Mouse (Mus musculus): ENCODE data around the gene Efhd2. TPM values are rescaled to one million over a fixed set of nuclear protein-coding genes. Genes with fewer than 3 reads are reported as not detected.

Gene Efhd2
- polyA plus RNA-seq, 1 experiment from 2014 or later, result 78.6 TPM

GRCm38 (mm10) chr4:141865006-141865405, 9.7 kb downstream of the Efhd2 start:
- peaks cover 15% of the 10 kb centered on the region for H3K4me1 ChIP-seq (ENCODE audit: control insufficient read depth, insufficient read depth, low read depth, low read length)
- H3K9me3 ChIP-seq (ENCODE audit: control insufficient read depth, low read length), result no peaks in the 10 kb centered on the region
- H3K27ac ChIP-seq (ENCODE audit: low read depth, low read length), result no peak overlapping the region
- no peaks in the 10 kb centered on the region for H3K27me3 ChIP-seq (replicated peaks; ENCODE audit: control insufficient read depth, insufficient read depth, low read length)
- H3K4me2 ChIP-seq (ENCODE audit: low read length), result no peak overlapping the region
- no peak for ATAC-seq
- peaks cover 9% of the 10 kb centered on the region; the same call in 1 of the 2 replicates for H3K36me3 ChIP-seq (ENCODE audit: control insufficient read depth, insufficient read depth, low read length)
- no peak overlapping the region for H3K4me3 ChIP-seq (ENCODE audit: low read length)
- no peak overlapping the region for H3K9ac ChIP-seq (ENCODE audit: low read depth, low read length)
- WGBS, result 90% methylated on average over 5 of the region's 5 CpGs

GRCm38 (mm10) chr4:141864506-141864905, 10.2 kb downstream of the Efhd2 start:
- H3K4me1 ChIP-seq (ENCODE audit: control insufficient read depth, insufficient read depth, low read depth, low read length), result peaks cover 13% of the 10 kb centered on the region
- 92% methylated on average over 8 of the region's 8 CpGs for WGBS
- no peak overlapping the region for H3K9ac ChIP-seq (ENCODE audit: low read depth, low read length)
- H3K4me3 ChIP-seq (ENCODE audit: low read length), result no peak overlapping the region
- H3K27me3 ChIP-seq (replicated peaks; ENCODE audit: control insufficient read depth, insufficient read depth, low read length), result no peaks in the 10 kb centered on the region
- H3K9me3 ChIP-seq (ENCODE audit: control insufficient read depth, low read length), result no peaks in the 10 kb centered on the region
- H3K36me3 ChIP-seq (ENCODE audit: control insufficient read depth, insufficient read depth, low read length), result peaks cover 12% of the 10 kb centered on the region; the same call in 1 of the 2 replicates
- no peak for ATAC-seq
- H3K4me2 ChIP-seq (ENCODE audit: low read length), result no peak overlapping the region
- no peak overlapping the region for H3K27ac ChIP-seq (ENCODE audit: low read depth, low read length)

GRCm38 (mm10) chr4:141863726-141864280, 10.9 kb downstream of the Efhd2 start:
- Histone ChIP-seq H3K4me3 (ENCODE audit: low read length) (no peak overlapping the region), H3K4me2 (ENCODE audit: low read length) (no peak overlapping the region), H3K4me1 (ENCODE audit: control insufficient read depth, insufficient read depth, low read depth, low read length) (peaks cover 11% of the 10 kb centered on the region), H3K9ac (ENCODE audit: low read depth, low read length) (no peak overlapping the region), H3K27me3 (replicated peaks; ENCODE audit: control insufficient read depth, insufficient read depth, low read length) (no peaks in the 10 kb centered on the region), H3K27ac (ENCODE audit: low read depth, low read length) (no peak overlapping the region), H3K36me3 (ENCODE audit: control insufficient read depth, insufficient read depth, low read length) (peaks cover 14% of the 10 kb centered on the region; the same call in 1 of the 2 replicates), H3K9me3 (ENCODE audit: control insufficient read depth, low read length) (no peaks in the 10 kb centered on the region)
- 91% methylated on average over 7 of the region's 7 CpGs for WGBS
- no peak for ATAC-seq

- Histone ChIP-seq H3K27me3 (replicated peaks; ENCODE audit: control insufficient read depth, insufficient read depth, low read length) (no peaks in the 10 kb centered on the region), H3K36me3 (ENCODE audit: control insufficient read depth, insufficient read depth, low read length) (peaks cover 14% of the 10 kb centered on the region; the same call in 1 of the 2 replicates), H3K9me3 (ENCODE audit: control insufficient read depth, low read length) (no peaks in the 10 kb centered on the region), H3K4me1 (ENCODE audit: control insufficient read depth, insufficient read depth, low read depth, low read length) (peaks cover 11% of the 10 kb centered on the region), H3K4me2 (ENCODE audit: low read length) (no peak overlapping the region), H3K9ac (ENCODE audit: low read depth, low read length) (no peak overlapping the region), H3K4me3 (ENCODE audit: low read length) (no peak overlapping the region), H3K27ac (ENCODE audit: low read depth, low read length) (no peak overlapping the region)
- no peak for ATAC-seq
- WGBS, result 73% methylated on average over 5 of the region's 5 CpGs
Observed at GRCm38 (mm10) chr4:141862867-141863266, 11.9 kb downstream of the Efhd2 start.

GRCm38 (mm10) chr4:141861591-141862295, 13.0 kb downstream of the Efhd2 start:
- no peak for ATAC-seq
- H3K4me2 ChIP-seq (ENCODE audit: low read length), result no peak overlapping the region
- no peak overlapping the region for H3K9ac ChIP-seq (ENCODE audit: low read depth, low read length)
- no peak overlapping the region for H3K4me3 ChIP-seq (ENCODE audit: low read length)
- WGBS, result 93% methylated on average over 17 of the region's 17 CpGs
- no peaks in the 10 kb centered on the region for H3K27me3 ChIP-seq (replicated peaks; ENCODE audit: control insufficient read depth, insufficient read depth, low read length)
- peaks cover 14% of the 10 kb centered on the region for H3K36me3 ChIP-seq (ENCODE audit: control insufficient read depth, insufficient read depth, low read length)
- no peaks in the 10 kb centered on the region for H3K9me3 ChIP-seq (ENCODE audit: control insufficient read depth, low read length)
- no peak overlapping the region for H3K27ac ChIP-seq (ENCODE audit: low read depth, low read length)
- peaks cover 4% of the 10 kb centered on the region for H3K4me1 ChIP-seq (ENCODE audit: control insufficient read depth, insufficient read depth, low read depth, low read length)

GRCm38 (mm10) chr4:141860246-141860841, 14.4 kb downstream of the Efhd2 start:
- peaks cover 14% of the 10 kb centered on the region for H3K36me3 ChIP-seq (ENCODE audit: control insufficient read depth, insufficient read depth, low read length)
- peaks cover 3% of the 10 kb centered on the region; the same call in 1 of the 2 replicates for H3K4me1 ChIP-seq (ENCODE audit: control insufficient read depth, insufficient read depth, low read depth, low read length)
- H3K4me3 ChIP-seq (ENCODE audit: low read length), result no peak overlapping the region
- H3K27me3 ChIP-seq (replicated peaks; ENCODE audit: control insufficient read depth, insufficient read depth, low read length), result no peaks in the 10 kb centered on the region
- H3K4me2 ChIP-seq (ENCODE audit: low read length), result no peak overlapping the region
- H3K27ac ChIP-seq (ENCODE audit: low read depth, low read length), result no peak overlapping the region
- no peak overlapping the region for H3K9ac ChIP-seq (ENCODE audit: low read depth, low read length)
- no peak for ATAC-seq
- no peaks in the 10 kb centered on the region for H3K9me3 ChIP-seq (ENCODE audit: control insufficient read depth, low read length)
- WGBS, result 73% methylated on average over 19 of the region's 19 CpGs

- no peak for ATAC-seq
- no peaks in the 10 kb centered on the region for H3K9me3 ChIP-seq (ENCODE audit: control insufficient read depth, low read length)
- H3K4me2 ChIP-seq (ENCODE audit: low read length), result no peak overlapping the region
- H3K27ac ChIP-seq (ENCODE audit: low read depth, low read length), result no peak overlapping the region
- no peak overlapping the region for H3K4me3 ChIP-seq (ENCODE audit: low read length)
- WGBS, result 93% methylated on average over 14 of the region's 14 CpGs
- H3K27me3 ChIP-seq (replicated peaks; ENCODE audit: control insufficient read depth, insufficient read depth, low read length), result no peaks in the 10 kb centered on the region
- peaks cover 3% of the 10 kb centered on the region; the same call in 1 of the 2 replicates for H3K4me1 ChIP-seq (ENCODE audit: control insufficient read depth, insufficient read depth, low read depth, low read length)
- no peak overlapping the region for H3K9ac ChIP-seq (ENCODE audit: low read depth, low read length)
- H3K36me3 ChIP-seq (ENCODE audit: control insufficient read depth, insufficient read depth, low read length), result peaks cover 14% of the 10 kb centered on the region
Observed at GRCm38 (mm10) chr4:141859351-141859750, 15.4 kb downstream of the Efhd2 start.

GRCm38 (mm10) chr4:141858501-141858900, 16.2 kb downstream of the Efhd2 start:
- WGBS, result 91% methylated on average over 20 of the region's 20 CpGs
- Histone ChIP-seq H3K27me3 (replicated peaks; ENCODE audit: control insufficient read depth, insufficient read depth, low read length) (no peaks in the 10 kb centered on the region), H3K4me2 (ENCODE audit: low read length) (no peak overlapping the region), H3K27ac (ENCODE audit: low read depth, low read length) (no peak overlapping the region), H3K4me3 (ENCODE audit: low read length) (no peak overlapping the region), H3K4me1 (ENCODE audit: control insufficient read depth, insufficient read depth, low read depth, low read length) (peaks cover 3% of the 10 kb centered on the region; the same call in 1 of the 2 replicates), H3K9me3 (ENCODE audit: control insufficient read depth, low read length) (no peaks in the 10 kb centered on the region), H3K9ac (ENCODE audit: low read depth, low read length) (no peak overlapping the region), H3K36me3 (ENCODE audit: control insufficient read depth, insufficient read depth, low read length) (peaks cover 12% of the 10 kb centered on the region)
- ATAC-seq, result no peak

GRCm38 (mm10) chr4:141857422-141857930, 17.2 kb downstream of the Efhd2 start:
- H3K4me3 ChIP-seq (ENCODE audit: low read length), result no peak overlapping the region
- no peaks in the 10 kb centered on the region for H3K9me3 ChIP-seq (ENCODE audit: control insufficient read depth, low read length)
- H3K4me2 ChIP-seq (ENCODE audit: low read length), result no peak overlapping the region; the same call in 1 of the 2 replicates
- H3K36me3 ChIP-seq (ENCODE audit: control insufficient read depth, insufficient read depth, low read length), result peaks cover 12% of the 10 kb centered on the region
- ATAC-seq, result peak; percentile 57
- no peak overlapping the region; the same call in 1 of the 2 replicates for H3K9ac ChIP-seq (ENCODE audit: low read depth, low read length)
- no peak overlapping the region for H3K27ac ChIP-seq (ENCODE audit: low read depth, low read length)
- peaks cover 3% of the 10 kb centered on the region; the same call in 1 of the 2 replicates for H3K4me1 ChIP-seq (ENCODE audit: control insufficient read depth, insufficient read depth, low read depth, low read length)
- H3K27me3 ChIP-seq (replicated peaks; ENCODE audit: control insufficient read depth, insufficient read depth, low read length), result no peaks in the 10 kb centered on the region
- WGBS, result 10% methylated on average over 10 of the region's 10 CpGs
